Mouse (Mus musculus) heart, postnatal 0 days (tissue): Measurements from ENCODE around the gene Pou6f1.

Experiments
- CTCF ChIP-seq: IDR thresholded peaks from 2 replicates; pipeline ENCODE4 v1.5.1; 2016; ENCODE audit warnings: antibody characterized with exemption, control low read depth, low read depth
- EP300 ChIP-seq: IDR thresholded peaks from 2 replicates; pipeline ENCODE4 v1.6.1; 2016; ENCODE audit warnings: antibody characterized with exemption, low read depth

- TF ChIP-seq CTCF = no peak
- no peak for TF ChIP-seq EP300
Measured at GRCm38 (mm10) chr15:100639972-100640750, 40.4 kb upstream of the Pou6f1 start.
